22 mouse cellular contexts compared by ENCODE assay signal in the genomic region with DNA sequence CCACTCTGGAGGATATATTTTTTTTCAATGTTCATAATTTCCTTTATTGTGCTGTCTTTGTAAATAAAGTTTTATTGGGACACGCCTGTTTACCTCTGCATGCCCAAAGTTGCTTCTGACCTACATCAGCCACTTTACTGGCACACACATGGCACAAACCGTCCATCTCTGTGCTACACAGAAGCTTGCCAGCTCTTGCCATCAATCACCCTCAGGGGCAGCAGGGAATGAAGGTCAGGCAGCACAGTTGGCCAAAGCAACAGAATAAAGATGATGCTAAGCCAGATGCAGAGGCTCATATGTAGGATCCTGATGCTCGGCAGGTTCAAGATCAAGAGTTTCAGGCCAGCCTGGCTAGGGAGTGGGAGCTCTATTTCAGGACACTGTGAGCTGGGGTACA.
DNase-seq lines count a peak whose midpoint lies in the region; TF ChIP-seq lines count a peak whose summit lies in the region.
"Had no signal": no experiment of that assay in that cellular context is flagged by ENCODE, and none has a peak within 500 bp of the region (broad histone marks: within the 10 kb centered on the region; RNA-seq: fewer than 3 reads in every experiment).

No protein-coding gene starts in this region.

- H3K4me3 ChIP-seq in liver, adult 2 months (ENCODE audit: insufficient read depth, low read depth, low read length), result no peak overlapping the region
- H3K4me3 ChIP-seq: embryonic facial prominence, embryonic 13.5 days; forebrain, embryonic 12.5 days; heart, embryonic 10.5 days; hindbrain, embryonic 10.5 days; intestine, embryonic 15.5 days had no signal

- no peak overlapping the region for H3K9ac ChIP-seq in liver, adult 2 months (ENCODE audit: low read depth, low read length)
- H3K9ac ChIP-seq: embryonic facial prominence, embryonic 13.5 days; forebrain, embryonic 12.5 days; hindbrain, embryonic 14.5 days; intestine, embryonic 15.5 days had no signal

- H3K27me3 ChIP-seq in liver, adult 2 months (ENCODE audit: control insufficient read depth, insufficient read depth, low read length), result peaks cover 2% of the 10 kb centered on the region; the same call in 1 of the 2 replicates
- H3K27me3 ChIP-seq: embryonic facial prominence, embryonic 13.5 days; forebrain, embryonic 12.5 days; intestine, embryonic 15.5 days had no signal

- 49% methylated on average over 3 of the region's 3 CpGs for WGBS in liver, adult 2 months

- H3K4me1 ChIP-seq in liver, adult 2 months (ENCODE audit: control insufficient read depth, insufficient read depth, low read length), result peaks cover 5% of the 10 kb centered on the region
- H3K4me1 ChIP-seq: embryonic facial prominence, embryonic 13.5 days; forebrain, embryonic 12.5 days; heart, embryonic 10.5 days; hindbrain, embryonic 10.5 days; intestine, embryonic 15.5 days had no signal

- H3K36me3 ChIP-seq in liver, adult 2 months (ENCODE audit: control insufficient read depth, insufficient read depth, low read length), result no peaks in the 10 kb centered on the region
- H3K36me3 ChIP-seq: embryonic facial prominence, embryonic 13.5 days; forebrain, embryonic 12.5 days; G1E; heart, embryonic 10.5 days; hindbrain, embryonic 10.5 days; intestine, embryonic 15.5 days had no signal

- DNase-seq in liver, adult 2 months (ENCODE audit: extremely low read depth, low read depth, low spot score), result peak; percentile 43
- no peak for DNase-seq in liver
- peak; percentile 84 for DNase-seq in adrenal gland, adult 2 months
- DNase-seq in adrenal gland, postnatal 25 days, result peak; percentile 61
- DNase-seq in lung, adult 18-20 months, result no peak
- no peak for DNase-seq in retina, embryonic 14.5 days (ENCODE audit: low spot score)
- no peak for DNase-seq in left cerebral cortex, adult 11 months (ENCODE audit: low spot score)
- DNase-seq: B cell, adult 2 months; cerebellum, adult 11-12 months; cerebellum, adult 9-11 months; cerebellum, postnatal 36 days; gastrocnemius, postnatal 14 days; heart, adult 18-20 months; heart, postnatal 10 days; kidney, adult 18-20 months had no signal

- TF ChIP-seq POLR2A in liver, adult 2 months (IDR thresholded peaks at IDR 0.05; ENCODE audit: extremely low read depth, insufficient read depth, low read length), result no peak

- no peaks in the 10 kb centered on the region for H3K79me2 ChIP-seq in liver, adult 2 months (ENCODE audit: control insufficient read depth, insufficient read depth, low read length)

- no peak for TF ChIP-seq CTCF in liver, adult 2 months (IDR thresholded peaks at IDR 0.05; ENCODE audit: low read depth, low read length)

- no peak overlapping the region for H3K27ac ChIP-seq in liver, adult 2 months (replicated peaks; ENCODE audit: insufficient read depth, low read depth, low read length)
- H3K27ac ChIP-seq: embryonic facial prominence, embryonic 13.5 days; forebrain, embryonic 12.5 days; heart, embryonic 10.5 days; hindbrain, embryonic 10.5 days; hindbrain, embryonic 14.5 days; intestine, embryonic 15.5 days had no signal

Comparison
In these comparisons a context has a peak if more than half of its experiments do, and no peak if none do; other contexts are left out.
1. DNase-seq: peak in liver, adult 2 months (single experiment), adrenal gland, adult 2 months (single experiment) and adrenal gland, postnatal 25 days (single experiment); none in liver (single experiment), lung, adult 18-20 months (0 of 2), retina, embryonic 14.5 days (single experiment) and left cerebral cortex, adult 11 months (single experiment).